Mouse (Mus musculus): ENCODE data around the gene Ajap1.

Ajap1 gene

DNA sequence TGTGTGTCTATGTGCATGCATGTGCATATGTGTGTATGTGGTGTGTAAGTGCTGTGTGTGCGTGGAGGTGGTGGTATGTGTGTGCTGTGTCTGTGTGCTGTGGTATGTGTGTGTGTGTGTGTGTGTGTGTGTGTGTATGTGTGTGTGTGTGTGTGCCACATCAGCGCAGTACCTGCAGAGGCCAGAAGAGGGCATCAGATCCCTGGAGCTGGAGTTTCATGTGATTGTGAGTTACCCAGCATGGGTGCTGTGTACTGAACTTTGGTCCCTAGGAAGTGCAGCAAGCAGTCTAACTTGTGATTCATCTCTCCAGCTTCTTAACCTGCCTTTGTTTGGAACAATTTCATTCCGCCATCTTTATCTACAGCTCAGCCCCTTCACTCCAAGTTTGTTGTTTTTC, 137.6 kb downstream of the Ajap1 start:
- no peak for DNase-seq

DNA sequence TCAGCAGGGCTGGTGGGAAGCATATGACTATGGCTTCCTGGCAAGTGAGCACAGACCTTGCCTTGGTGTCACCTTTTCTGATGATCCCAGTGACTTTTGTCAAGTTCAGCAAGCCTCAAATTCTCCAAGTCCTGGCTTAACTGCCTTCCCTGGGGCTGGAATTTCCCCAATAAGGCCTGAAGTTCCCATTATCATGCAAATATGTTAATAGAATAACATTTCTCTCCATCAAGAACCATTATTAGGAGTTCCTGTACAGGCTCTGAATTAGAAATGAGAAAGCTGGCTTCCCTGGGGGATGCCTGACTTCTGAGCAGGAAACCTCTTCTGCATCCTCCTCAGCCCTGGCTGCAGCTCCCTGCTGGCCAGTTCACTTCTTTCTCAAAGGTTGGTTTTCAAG, 141.7 kb downstream of the Ajap1 start:
- no peak for DNase-seq

DNA sequence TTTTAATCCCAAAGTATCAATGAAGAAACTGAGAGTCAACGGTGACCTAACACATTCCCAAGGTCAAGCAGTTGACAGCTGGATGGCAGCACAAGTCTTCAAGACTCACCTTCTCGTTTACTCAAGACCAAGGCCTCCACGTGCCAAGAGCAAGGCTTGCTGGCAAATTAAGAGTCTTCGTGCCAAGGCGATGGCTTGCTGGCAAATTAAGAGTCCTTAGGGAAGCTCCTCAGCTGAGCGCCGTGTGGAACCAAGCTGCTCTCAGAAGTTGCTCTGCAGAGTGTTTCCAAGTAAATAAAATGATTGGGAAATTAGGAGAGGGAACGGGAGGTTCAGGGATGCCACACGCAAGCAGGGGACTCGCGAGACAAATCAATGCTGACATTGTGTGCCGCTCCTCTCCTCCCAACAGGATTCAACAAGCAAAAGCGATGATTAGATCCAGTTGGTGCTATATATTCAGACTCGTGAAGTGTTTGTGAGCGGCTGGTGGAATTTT, 147.3 kb downstream of the Ajap1 start:
- no peak for DNase-seq

DNA sequence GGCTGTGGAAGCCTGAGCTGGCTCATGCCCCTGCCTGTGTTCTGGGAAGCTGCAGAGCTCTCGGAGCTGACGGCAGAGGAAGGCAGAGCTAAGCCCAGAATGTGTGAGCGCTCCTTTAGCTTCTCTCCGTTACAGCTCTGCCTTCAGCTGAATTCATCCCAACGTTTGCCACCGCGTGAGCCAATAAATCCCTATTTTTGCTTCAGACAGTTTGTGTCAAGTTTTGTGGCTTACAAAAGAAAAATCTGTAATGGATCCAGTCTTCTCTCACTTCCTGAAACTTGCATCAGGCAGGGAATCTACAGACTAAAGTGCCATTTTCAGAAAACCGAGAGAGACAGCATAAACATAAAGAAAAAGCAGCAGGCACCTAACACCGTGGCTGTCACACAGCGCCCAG, 154.8 kb downstream of the Ajap1 start:
- no peak for DNase-seq

Data from lung, postnatal 14 days (tissue).